Mouse (Mus musculus): ENCODE results near the gene Sgcb. TPM values are rescaled to one million over a fixed set of nuclear protein-coding genes. Genes with fewer than 3 reads are reported as not detected.
A peak's percentile ranks its signal among the peaks of the same experiment; 100 is the strongest.

Gene Sgcb
- polyA plus RNA-seq, 1 experiment from 2014 or later: 29.1 TPM

DNA sequence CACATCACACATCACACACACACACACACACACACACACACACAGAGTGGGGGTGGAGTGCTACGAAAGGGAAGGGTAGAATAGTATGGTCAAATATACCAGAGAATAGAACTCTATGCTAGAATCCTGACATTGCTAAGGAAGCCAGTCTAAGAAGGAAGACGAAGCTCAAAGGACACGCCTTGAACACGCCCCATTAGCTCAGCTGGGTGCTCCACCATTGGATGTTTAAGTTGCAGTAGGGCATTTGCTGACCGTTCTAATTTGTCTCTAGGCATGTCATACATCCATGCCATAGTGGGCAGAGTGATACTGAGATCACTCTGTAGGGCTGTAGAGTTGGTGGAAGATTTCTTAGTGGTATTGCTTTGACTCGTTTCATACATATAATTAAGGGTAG is 35.6 kb upstream of the Sgcb start:
- H3K27ac ChIP-seq (replicated peaks; ENCODE audit: low read depth, low read length): no peak overlapping the region
- no peaks in the 10 kb centered on the region for H3K9me3 ChIP-seq (ENCODE audit: control insufficient read depth, low read length)
- H3K4me2 ChIP-seq (ENCODE audit: low read depth, severe bottlenecking): no peak overlapping the region
- DNase-seq (ENCODE audit: low spot score): no peak
- H3K4me1 ChIP-seq (ENCODE audit: control insufficient read depth, insufficient read depth, low read length): no peaks in the 10 kb centered on the region
- H3K27me3 ChIP-seq (ENCODE audit: control insufficient read depth, insufficient read depth, low read length): no peaks in the 10 kb centered on the region
- H3K36me3 ChIP-seq (ENCODE audit: control insufficient read depth, insufficient read depth, low read length): no peaks in the 10 kb centered on the region
- H3K4me3 ChIP-seq (ENCODE audit: low read depth, low read length): no peak overlapping the region
- 82% methylated on average over 6 of the region's 6 CpGs for WGBS
- ATAC-seq (ENCODE audit: insufficient number of reproducible peaks, low FRiP score, low TSS enrichment, low read depth): no peak
- no peak overlapping the region for H3K9ac ChIP-seq (ENCODE audit: low read length)

DNA sequence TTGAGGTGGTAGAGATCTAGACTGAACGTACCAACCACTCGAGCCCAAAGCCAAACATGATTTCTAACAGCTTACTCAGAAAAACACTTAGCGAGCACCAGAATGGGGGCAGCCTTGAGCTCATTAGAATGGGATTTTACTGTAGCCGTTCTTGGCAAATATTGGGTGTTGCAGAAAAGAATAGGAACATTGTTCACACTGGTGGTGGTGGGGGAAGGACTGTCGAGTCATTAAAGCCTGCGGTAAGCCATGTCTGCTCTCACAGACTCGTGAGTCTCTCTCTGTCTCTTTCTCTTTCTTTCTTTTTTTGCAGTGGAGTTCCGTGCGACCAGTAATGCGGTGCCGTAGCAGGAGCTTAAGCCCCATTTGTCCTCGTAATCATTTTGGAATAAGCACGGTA is 29.0 kb upstream of the Sgcb start:
- no peak for DNase-seq (ENCODE audit: low spot score)

DNA sequence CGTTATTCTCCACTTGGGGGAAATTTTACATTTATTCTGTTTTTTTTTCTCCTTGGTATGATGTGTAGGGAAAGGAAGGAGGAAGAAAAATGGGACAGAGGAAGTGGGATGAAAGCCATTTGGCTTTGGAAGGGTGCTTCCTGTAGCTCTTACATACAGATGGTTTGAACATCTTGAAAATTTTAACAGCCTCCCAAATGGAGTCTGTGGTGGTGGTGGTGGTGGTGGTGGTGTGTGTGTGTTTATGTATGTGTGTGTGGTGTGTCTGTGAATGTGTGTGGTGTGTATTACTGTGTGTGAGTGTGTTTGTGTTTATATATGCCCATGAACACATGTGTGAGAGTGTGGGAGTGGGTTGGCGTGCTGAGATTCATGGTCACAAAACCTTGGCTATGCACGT is 28.0 kb upstream of the Sgcb start:
- Histone ChIP-seq H3K27me3 (ENCODE audit: control insufficient read depth, insufficient read depth, low read length) (no peaks in the 10 kb centered on the region), H3K4me1 (ENCODE audit: control insufficient read depth, insufficient read depth, low read length) (no peaks in the 10 kb centered on the region), H3K27ac (replicated peaks; ENCODE audit: low read depth, low read length) (no peak overlapping the region), H3K4me2 (ENCODE audit: low read depth, severe bottlenecking) (no peak overlapping the region), H3K9ac (ENCODE audit: low read length) (no peak overlapping the region), H3K4me3 (ENCODE audit: low read depth, low read length) (no peak overlapping the region), H3K9me3 (ENCODE audit: control insufficient read depth, low read length) (no peaks in the 10 kb centered on the region), H3K36me3 (ENCODE audit: control insufficient read depth, insufficient read depth, low read length) (no peaks in the 10 kb centered on the region)
- WGBS: 95% methylated on average over 3 of the region's 3 CpGs
- no peak for ATAC-seq (ENCODE audit: insufficient number of reproducible peaks, low FRiP score, low TSS enrichment, low read depth)
- no peak for DNase-seq (ENCODE audit: low spot score)

More for the DNA sequence above, 29.0 kb upstream of the Sgcb start:
- no peak overlapping the region for H3K4me2 ChIP-seq (ENCODE audit: low read depth, severe bottlenecking)
- no peaks in the 10 kb centered on the region for H3K4me1 ChIP-seq (ENCODE audit: control insufficient read depth, insufficient read depth, low read length)
- H3K4me3 ChIP-seq (ENCODE audit: low read depth, low read length): no peak overlapping the region
- WGBS: 70% methylated on average over 13 of the region's 13 CpGs
- no peaks in the 10 kb centered on the region for H3K9me3 ChIP-seq (ENCODE audit: control insufficient read depth, low read length)
- 0 out of 2 replicates have a peak overlapping the region, but pooled peaks have one; percentile 38 for H3K27ac ChIP-seq (replicated peaks; ENCODE audit: low read depth, low read length)
- H3K27me3 ChIP-seq (ENCODE audit: control insufficient read depth, insufficient read depth, low read length): no peaks in the 10 kb centered on the region
- no peak overlapping the region for H3K9ac ChIP-seq (ENCODE audit: low read length)
- H3K36me3 ChIP-seq (ENCODE audit: control insufficient read depth, insufficient read depth, low read length): no peaks in the 10 kb centered on the region
- ATAC-seq (ENCODE audit: insufficient number of reproducible peaks, low FRiP score, low TSS enrichment, low read depth): no peak

DNA sequence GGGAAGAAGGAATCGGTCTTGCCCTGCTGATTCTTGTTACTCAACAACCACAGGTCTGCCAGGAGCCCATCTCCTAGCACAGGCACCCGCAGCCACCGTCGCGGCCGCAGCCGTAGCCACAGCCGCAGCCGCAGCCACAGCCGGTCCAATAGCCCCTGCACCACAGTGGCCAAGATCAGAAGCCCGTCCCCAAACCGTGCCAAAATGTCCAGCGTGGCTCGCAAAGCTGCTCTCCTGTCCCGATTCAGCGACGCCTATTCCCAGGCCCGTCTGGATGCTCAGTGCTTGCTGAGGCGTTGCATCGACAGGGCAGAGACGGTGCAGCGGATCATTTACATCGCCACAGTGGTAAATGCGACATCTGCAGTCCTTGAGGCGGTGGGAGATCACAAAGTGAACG is 21.8 kb upstream of the Sgcb start:
- Histone ChIP-seq H3K4me3 (ENCODE audit: low read depth, low read length) (no peak overlapping the region), H3K4me1 (ENCODE audit: control insufficient read depth, insufficient read depth, low read length) (no peaks in the 10 kb centered on the region), H3K9me3 (ENCODE audit: control insufficient read depth, low read length) (no peaks in the 10 kb centered on the region), H3K27me3 (ENCODE audit: control insufficient read depth, insufficient read depth, low read length) (no peaks in the 10 kb centered on the region), H3K4me2 (ENCODE audit: low read depth, severe bottlenecking) (no peak overlapping the region; the same call in 1 of the 2 replicates), H3K27ac (replicated peaks; ENCODE audit: low read depth, low read length) (no peak overlapping the region), H3K9ac (ENCODE audit: low read length) (no peak overlapping the region), H3K36me3 (ENCODE audit: control insufficient read depth, insufficient read depth, low read length) (no peaks in the 10 kb centered on the region)
- DNase-seq (ENCODE audit: low spot score) (no peak), ATAC-seq (ENCODE audit: insufficient number of reproducible peaks, low FRiP score, low TSS enrichment, low read depth) (no peak)
- 53% methylated on average over 26 of the region's 26 CpGs for WGBS

DNA sequence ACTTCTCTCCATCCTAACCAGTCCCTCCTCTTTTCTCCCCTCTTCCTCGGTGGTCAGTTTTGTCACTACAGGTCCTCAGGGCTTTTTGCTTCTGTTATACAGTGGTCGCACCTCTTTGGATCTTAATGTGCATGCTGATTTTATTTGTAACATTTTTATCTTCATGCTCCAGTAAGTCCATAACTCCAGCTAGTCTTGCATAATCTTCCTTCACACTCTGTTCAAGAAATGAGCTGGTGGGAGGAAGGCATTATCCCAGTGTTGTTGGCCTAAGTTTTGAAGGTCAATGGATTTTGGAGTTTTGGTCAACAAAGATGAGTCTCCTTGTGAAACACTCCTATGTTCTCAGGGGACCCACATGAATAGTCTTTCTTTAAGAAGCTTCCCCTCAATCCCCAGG is 20.3 kb upstream of the Sgcb start:
- H3K27me3 ChIP-seq (ENCODE audit: control insufficient read depth, insufficient read depth, low read length): no peaks in the 10 kb centered on the region
- no peak overlapping the region for H3K9ac ChIP-seq (ENCODE audit: low read length)
- H3K9me3 ChIP-seq (ENCODE audit: control insufficient read depth, low read length): no peaks in the 10 kb centered on the region
- H3K4me2 ChIP-seq (ENCODE audit: low read depth, severe bottlenecking): no peak overlapping the region
- no peak overlapping the region for H3K27ac ChIP-seq (replicated peaks; ENCODE audit: low read depth, low read length)
- H3K4me3 ChIP-seq (ENCODE audit: low read depth, low read length): no peak overlapping the region
- no peak for DNase-seq (ENCODE audit: low spot score)
- H3K4me1 ChIP-seq (ENCODE audit: control insufficient read depth, insufficient read depth, low read length): no peaks in the 10 kb centered on the region
- H3K36me3 ChIP-seq (ENCODE audit: control insufficient read depth, insufficient read depth, low read length): no peaks in the 10 kb centered on the region
- ATAC-seq (ENCODE audit: insufficient number of reproducible peaks, low FRiP score, low TSS enrichment, low read depth): no peak
- WGBS: 82% methylated on average over 2 of the region's 2 CpGs

DNA sequence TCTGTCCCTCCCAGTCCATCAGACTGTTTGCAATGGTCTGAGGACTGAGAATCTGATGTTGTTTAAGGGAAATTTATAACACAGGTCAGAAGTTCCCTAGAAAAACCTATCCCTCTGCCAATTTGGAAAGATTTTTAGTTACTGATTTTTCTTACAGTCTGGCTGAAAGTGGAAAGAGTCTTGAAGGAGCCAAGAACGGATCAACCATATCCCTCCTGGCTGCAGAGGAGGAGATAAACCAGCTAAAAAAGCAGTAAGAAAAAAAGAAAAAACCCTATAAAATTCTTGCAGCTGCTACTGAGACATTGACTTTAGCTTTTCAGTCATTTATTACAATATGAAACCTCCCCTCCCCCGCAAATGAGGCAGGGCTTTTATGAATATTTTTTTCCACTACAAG is 19.1 kb upstream of the Sgcb start:
- no peaks in the 10 kb centered on the region for H3K9me3 ChIP-seq (ENCODE audit: control insufficient read depth, low read length)
- DNase-seq (ENCODE audit: low spot score): no peak
- no peak overlapping the region for H3K27ac ChIP-seq (replicated peaks; ENCODE audit: low read depth, low read length)
- H3K9ac ChIP-seq (ENCODE audit: low read length): no peak overlapping the region
- no peak for ATAC-seq (ENCODE audit: insufficient number of reproducible peaks, low FRiP score, low TSS enrichment, low read depth)
- H3K4me1 ChIP-seq (ENCODE audit: control insufficient read depth, insufficient read depth, low read length): no peaks in the 10 kb centered on the region
- H3K36me3 ChIP-seq (ENCODE audit: control insufficient read depth, insufficient read depth, low read length): no peaks in the 10 kb centered on the region
- H3K4me2 ChIP-seq (ENCODE audit: low read depth, severe bottlenecking): no peak overlapping the region
- 91% methylated on average over 2 of the region's 2 CpGs for WGBS
- no peak overlapping the region for H3K4me3 ChIP-seq (ENCODE audit: low read depth, low read length)
- H3K27me3 ChIP-seq (ENCODE audit: control insufficient read depth, insufficient read depth, low read length): no peaks in the 10 kb centered on the region

DNA sequence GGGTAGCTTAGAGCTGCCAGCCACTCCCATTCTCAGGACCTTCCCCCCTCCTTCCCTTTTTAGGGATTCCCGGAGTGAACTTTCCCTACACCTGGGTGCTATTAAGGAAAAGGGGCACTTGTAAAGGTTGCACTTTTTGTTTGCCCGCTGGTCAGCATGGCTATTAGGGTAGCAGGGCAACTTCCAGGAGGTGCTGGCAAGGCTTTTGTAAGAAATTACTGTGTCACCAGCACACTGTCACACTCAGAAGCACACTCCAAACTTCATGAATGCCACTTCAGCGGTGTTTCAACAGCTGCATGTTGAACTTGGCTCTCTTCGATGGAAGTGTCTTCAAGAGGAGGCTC is 4.2 kb upstream of the Sgcb start:
- peaks cover 29% of the 10 kb centered on the region for H3K27me3 ChIP-seq (ENCODE audit: control insufficient read depth, insufficient read depth, low read length)
- ATAC-seq (ENCODE audit: insufficient number of reproducible peaks, low FRiP score, low TSS enrichment, low read depth) (no peak), DNase-seq (ENCODE audit: low spot score) (peak; percentile 61)
- H3K4me2 ChIP-seq (ENCODE audit: low read depth, severe bottlenecking): peak overlapping the region; percentile 90
- no peaks in the 10 kb centered on the region for H3K36me3 ChIP-seq (ENCODE audit: control insufficient read depth, insufficient read depth, low read length)
- peak overlapping the region; percentile 36 for H3K4me3 ChIP-seq (ENCODE audit: low read depth, low read length)
- peaks cover 4% of the 10 kb centered on the region; the same call in 1 of the 2 replicates for H3K4me1 ChIP-seq (ENCODE audit: control insufficient read depth, insufficient read depth, low read length)
- 0% methylated on average over 4 of the region's 4 CpGs for whole genome bisulfite sequencing
- no peak overlapping the region; the same call in 1 of the 2 replicates for H3K9ac ChIP-seq (ENCODE audit: low read length)
- no peaks in the 10 kb centered on the region for H3K9me3 ChIP-seq (ENCODE audit: control insufficient read depth, low read length)
- H3K27ac ChIP-seq (replicated peaks; ENCODE audit: low read depth, low read length): no peak overlapping the region

DNA sequence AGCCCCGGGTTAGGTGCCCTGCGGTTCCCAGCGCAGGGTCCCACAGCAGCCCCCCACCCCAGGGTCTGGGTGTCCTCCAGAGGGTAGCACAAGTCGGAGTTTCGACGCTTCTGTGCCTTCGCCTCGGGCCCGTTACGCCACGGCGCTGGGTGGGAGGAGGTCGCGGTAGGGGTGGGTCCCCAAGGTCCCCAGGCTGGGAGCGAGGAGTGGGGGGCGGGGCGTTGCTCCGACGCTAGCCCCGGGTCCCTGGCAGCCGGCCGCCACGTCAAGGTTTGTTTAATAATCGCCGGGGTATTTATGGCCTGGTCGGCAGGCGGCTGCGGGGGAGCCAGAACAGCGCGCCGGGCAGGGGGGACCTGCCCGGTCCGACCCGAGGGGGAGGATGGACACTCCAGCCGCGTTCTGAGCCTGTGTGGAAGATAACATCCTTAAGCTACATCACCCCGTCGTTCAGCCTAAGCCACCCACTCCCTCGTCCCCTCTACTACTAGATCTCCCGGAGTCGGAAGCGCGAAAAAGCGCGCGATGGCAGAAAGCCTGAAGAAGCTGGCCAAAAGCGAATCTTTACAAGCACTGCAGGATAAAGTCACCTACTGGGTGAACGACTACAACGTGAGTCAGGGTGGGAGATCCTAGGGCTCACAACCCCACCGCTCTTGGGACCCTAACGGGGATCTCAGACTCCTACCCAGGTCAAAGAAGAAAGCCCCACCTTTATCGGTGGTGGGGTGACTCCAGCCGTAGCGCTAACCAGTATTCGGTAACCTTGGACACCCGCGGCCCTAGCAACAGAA is 3.7 kb upstream of the Sgcb start, which contains the start of gene Spata18:
Spata18 (plus strand) TSS at position 319 of the 794 bp plus-strand sequence.
- no peak within 1 kb of the TSS for H3K27ac ChIP-seq (replicated peaks; ENCODE audit: low read depth, low read length)
- peak within 1 kb of the TSS; percentile 36 for H3K4me3 ChIP-seq (ENCODE audit: low read depth, low read length)
- peaks cover 29% of the 10 kb centered on the region for H3K27me3 ChIP-seq (ENCODE audit: control insufficient read depth, insufficient read depth, low read length)
- peak; percentile 71 for DNase-seq (ENCODE audit: low spot score)
- ATAC-seq (ENCODE audit: insufficient number of reproducible peaks, low FRiP score, low TSS enrichment, low read depth): peak; percentile 40
- H3K4me2 ChIP-seq (ENCODE audit: low read depth, severe bottlenecking): peak within 1 kb of the TSS; percentile 90
- H3K9ac ChIP-seq (ENCODE audit: low read length): peak within 1 kb of the TSS; percentile 54
- no peaks in the 10 kb centered on the region for H3K9me3 ChIP-seq (ENCODE audit: control insufficient read depth, low read length)
- WGBS: under 1% methylated on average over 51 of the region's 57 CpGs
- peaks cover 4% of the 10 kb centered on the region; the same call in 1 of the 2 replicates for H3K4me1 ChIP-seq (ENCODE audit: control insufficient read depth, insufficient read depth, low read length)
- H3K36me3 ChIP-seq (ENCODE audit: control insufficient read depth, insufficient read depth, low read length): no peaks in the 10 kb centered on the region
